Mouse (Mus musculus) MEL (cell line): ENCODE results near the gene Macf1. TPM values are rescaled to one million over a fixed set of nuclear protein-coding genes. Genes with fewer than 3 reads are reported as not detected.

Source experiments
- DNase-seq: peaks from one replicate; pipeline ENCODE4 v3.0.0; 2011; ENCODE audit warnings: low read depth, low spot score
- H3K27ac ChIP-seq: 2 replicates; pipeline ENCODE4 v1.5.1; 2012; ENCODE audit warnings: low read depth, mild to moderate bottlenecking, control low read depth, low read length, moderate library complexity; ENCODE audit not compliant: control insufficient read depth
- H3K27me3 ChIP-seq, 2 experiments: fragments of 150-350 bp in 1 of 2; sonication (generic) in 1 of 2; 2 replicates each; pipeline ENCODE4 v1.6.1; 2012; ENCODE audit warnings: low read length in 2 of 2, mild to moderate bottlenecking in 2 of 2, improper control_type of control experiment in 1 of 2, moderate library complexity in 1 of 2; ENCODE audit not compliant: insufficient read depth in 2 of 2, control insufficient read depth in 1 of 2
- H3K36me3 ChIP-seq, 2 experiments: 2 replicates each; pipeline ENCODE4 v1.6.1; 2012 to 2014; ENCODE audit warnings: low read length in 2 of 2, improper control_type of control experiment in 1 of 2, inconsistent platforms in 1 of 2, mild to moderate bottlenecking in 1 of 2; ENCODE audit not compliant: insufficient read depth in 2 of 2, control insufficient read depth in 1 of 2
- H3K4me1 ChIP-seq, 2 experiments: fragments of 150-350 bp in 1 of 2; sonication (generic) in 1 of 2; 2 replicates each; pipeline ENCODE4 v1.6.1; 2012; ENCODE audit warnings: low read length in 2 of 2, improper control_type of control experiment in 1 of 2, mild to moderate bottlenecking in 1 of 2; ENCODE audit not compliant: insufficient read depth in 2 of 2, control insufficient read depth in 1 of 2
- H3K4me3 ChIP-seq, 2 experiments: fragments of 150-350 bp in 1 of 2; sonication (generic) in 1 of 2; 2 replicates each; pipeline ENCODE4 v1.5.1; 2012; ENCODE audit warnings: low read depth in 2 of 2, low read length in 2 of 2, mild to moderate bottlenecking in 2 of 2, moderate library complexity in 2 of 2, control low read depth in 1 of 2, improper control_type of control experiment in 1 of 2; ENCODE audit not compliant: control insufficient read depth in 1 of 2, insufficient read depth in 1 of 2
- H3K79me2 ChIP-seq: 2 replicates; pipeline ENCODE4 v1.6.1; 2012; ENCODE audit warnings: mild to moderate bottlenecking, low read length, moderate library complexity; ENCODE audit not compliant: control insufficient read depth, poor library complexity, insufficient read depth
- H3K9ac ChIP-seq: 2 replicates; pipeline ENCODE4 v1.6.1; 2012; ENCODE audit warnings: low read depth, mild to moderate bottlenecking, control low read depth, low read length, moderate library complexity; ENCODE audit not compliant: control insufficient read depth, poor library complexity, severe bottlenecking
- H3K9me3 ChIP-seq: fragments of 150-350 bp; sonication (generic); replicated peaks from 2 replicates; pipeline ENCODE4 v1.6.1; 2012; ENCODE audit warnings: mild to moderate bottlenecking, low read length, improper control_type of control experiment, moderate library complexity; ENCODE audit not compliant: insufficient read depth
- CHD2 ChIP-seq: IDR thresholded peaks from 2 replicates; pipeline ENCODE4 v1.6.1; 2011; ENCODE audit warnings: low read length, improper control_type of control experiment
- E2F4 ChIP-seq: IDR thresholded peaks from 2 replicates; pipeline ENCODE4 v1.6.1; 2011; ENCODE audit warnings: low read depth, low read length, improper control_type of control experiment, borderline replicate concordance
- EP300 ChIP-seq, 2 experiments: IDR thresholded peaks; 2 replicates each; pipeline ENCODE4 v1.6.1; 2011; ENCODE audit warnings: improper control_type of control experiment in 2 of 2, low read length in 2 of 2, low read depth in 1 of 2, mild to moderate bottlenecking in 1 of 2
- ETS1 ChIP-seq: IDR thresholded peaks from 2 replicates; pipeline ENCODE4 v1.6.1; 2012; ENCODE audit warnings: low read depth, mild to moderate bottlenecking, inconsistent platforms, low read length, improper control_type of control experiment, moderate library complexity
- GABPA ChIP-seq: IDR thresholded peaks from 2 replicates; pipeline ENCODE4 v1.6.1; 2012; ENCODE audit warnings: low read depth, mild to moderate bottlenecking, inconsistent platforms, low read length, improper control_type of control experiment, moderate library complexity
- GATA1 ChIP-seq: IDR thresholded peaks from 2 replicates; pipeline ENCODE4 v1.6.1; 2011; ENCODE audit warnings: low read depth, low read length, improper control_type of control experiment
- HCFC1 ChIP-seq: IDR thresholded peaks from 2 replicates; pipeline ENCODE4 v1.6.1; 2012; ENCODE audit warnings: low read depth, mild to moderate bottlenecking, inconsistent platforms, low read length, improper control_type of control experiment, moderate library complexity
- KAT2A ChIP-seq: conservative IDR thresholded peaks from 2 replicates; pipeline ENCODE4 v1.6.1; 2012; ENCODE audit warnings: low read depth, low read length, improper control_type of control experiment, inconsistent platforms
- MAFK ChIP-seq: IDR thresholded peaks from 2 replicates; pipeline ENCODE4 v1.6.1; 2011; ENCODE audit warnings: low read depth, mild to moderate bottlenecking, low read length, improper control_type of control experiment, borderline replicate concordance
- MXI1 ChIP-seq: IDR thresholded peaks from 2 replicates; pipeline ENCODE4 v1.6.1; 2011; ENCODE audit warnings: mild to moderate bottlenecking, low read depth, low read length, improper control_type of control experiment
- MYB ChIP-seq: IDR thresholded peaks from 2 replicates; pipeline ENCODE4 v1.6.1; 2011; ENCODE audit warnings: mild to moderate bottlenecking, low read depth, low read length, improper control_type of control experiment
- NRF1 ChIP-seq: IDR thresholded peaks from 2 replicates; pipeline ENCODE4 v1.6.1; 2014; ENCODE audit warnings: low read depth, mild to moderate bottlenecking, inconsistent platforms, low read length, improper control_type of control experiment, moderate library complexity; ENCODE audit not compliant: poor library complexity, insufficient read depth, severe bottlenecking
- POLR2AphosphoS2 ChIP-seq: IDR thresholded peaks from 2 replicates; pipeline ENCODE4 v1.6.1; 2011; ENCODE audit warnings: low read length, improper control_type of control experiment
- RAD21 ChIP-seq: IDR thresholded peaks from 2 replicates; pipeline ENCODE4 v1.6.1; 2011; ENCODE audit warnings: mild to moderate bottlenecking, low read depth, low read length, improper control_type of control experiment
- RCOR1 ChIP-seq: IDR thresholded peaks from 2 replicates; pipeline ENCODE4 v1.6.1; 2012; ENCODE audit warnings: low read depth, mild to moderate bottlenecking, inconsistent platforms, low read length, improper control_type of control experiment
- SIN3A ChIP-seq: IDR thresholded peaks from 2 replicates; pipeline ENCODE4 v1.6.1; 2012; ENCODE audit warnings: low read length, improper control_type of control experiment, inconsistent platforms
- SMC3 ChIP-seq: IDR thresholded peaks from 2 replicates; pipeline ENCODE4 v1.6.1; 2011; ENCODE audit warnings: low read depth, low read length, improper control_type of control experiment
- TAL1 ChIP-seq: IDR thresholded peaks from 2 replicates; pipeline ENCODE4 v1.6.1; 2012; ENCODE audit warnings: mild to moderate bottlenecking, inconsistent platforms, low read length, moderate library complexity, mixed read lengths
- TBP ChIP-seq: IDR thresholded peaks from 2 replicates; pipeline ENCODE4 v1.8.0; 2011; ENCODE audit warnings: low read depth, low read length, improper control_type of control experiment
- TCF12 ChIP-seq: IDR thresholded peaks from 2 replicates; pipeline ENCODE4 v1.6.1; 2014; ENCODE audit warnings: low read depth, mild to moderate bottlenecking, inconsistent platforms, low read length, improper control_type of control experiment, moderate library complexity
- USF1 ChIP-seq: IDR thresholded peaks from 2 replicates; pipeline ENCODE4 v1.6.1; 2014; ENCODE audit warnings: low read depth, mild to moderate bottlenecking, inconsistent platforms, low read length, improper control_type of control experiment, moderate library complexity
- ZKSCAN1 ChIP-seq: IDR thresholded peaks from 2 replicates; pipeline ENCODE4 v1.6.1; 2012; ENCODE audit warnings: low read depth, mild to moderate bottlenecking, inconsistent platforms, low read length, improper control_type of control experiment, moderate library complexity
- ZMIZ1 ChIP-seq: IDR thresholded peaks from 2 replicates; pipeline ENCODE4 v1.6.1; 2012; ENCODE audit warnings: low read depth, mild to moderate bottlenecking, inconsistent platforms, low read length, improper control_type of control experiment, moderate library complexity
- ZNF384 ChIP-seq: IDR thresholded peaks from 2 replicates; pipeline ENCODE4 v1.6.1; 2012; ENCODE audit warnings: low read depth, mild to moderate bottlenecking, inconsistent platforms, low read length, improper control_type of control experiment
- polyA plus RNA-seq, 2 experiments: library from polyadenylated mRNA; stranded (reverse) in 1 of 2; unstranded in 1 of 2; fragments of >175 nt in 1 of 2; fragments of >200 nt in 1 of 2; gene quantifications; 2 replicates each; pipeline versions ENCODE4 v1.2.1 to v1.2.4; 2012; ENCODE audit warnings: low replicate concordance in 2 of 2, low read depth in 1 of 2; ENCODE audit not compliant: insufficient read length in 2 of 2, insufficient read depth in 1 of 2, missing spikeins in 1 of 2
- total RNA-seq: library from RNA; depleted of rRNA; stranded (reverse); fragments of 300-350 nt; gene quantifications from 2 replicates; pipeline ENCODE4 v1.2.3, GENCODE M21; 2012

The Macf1 gene
- total and polyA plus RNA-seq, 3 experiments = 18.5 to 71.4 (median 60.8) TPM

GRCm38 (mm10) chr4:123415566-123415965 lies 268.6 kb downstream of the Macf1 start (continued):
- no peak for TF ChIP-seq HCFC1
- no peak for TF ChIP-seq NRF1
- no peak for TF ChIP-seq TAL1
- peak; percentile 54 for TF ChIP-seq SIN3A
- TF ChIP-seq CHD2 = no peak
- no peak for TF ChIP-seq MYB
- TF ChIP-seq RCOR1 = peak; percentile 67
- no peak for TF ChIP-seq KAT2A
- TF ChIP-seq EP300 (IDR thresholded peaks at IDR 0.05; ENCODE audit: low read depth in 1 of 2, low read length in 2 of 2) = peak; percentile 19 to 50; a peak in 1 of 4 replicates
- no peak for TF ChIP-seq TBP
- no peak for TF ChIP-seq MAFK
- no peak for TF ChIP-seq ZKSCAN1

GRCm38 (mm10) chr4:123413876-123414275 lies 270.3 kb downstream of the Macf1 start:
- DNase-seq = no peak
- H3K4me1 ChIP-seq = peaks cover 31 to 32% of the 10 kb centered on the region in 2 experiments

GRCm38 (mm10) chr4:123412981-123413380 lies 271.2 kb downstream of the Macf1 start:
- H3K9ac ChIP-seq = no peak overlapping the region
- no peak overlapping the region; the same call in 1 of the 2 replicates for H3K27ac ChIP-seq
- H3K27me3 ChIP-seq = no peaks in the 10 kb centered on the region
- TF ChIP-seq MXI1 = no peak
- no peak for TF ChIP-seq TCF12
- TF ChIP-seq SMC3 = no peak
- TF ChIP-seq CHD2 = no peak
- no peak for TF ChIP-seq HCFC1
- TF ChIP-seq MAFK = no peak
- no peak for TF ChIP-seq ZNF384
- TF ChIP-seq GABPA = no peak
- no peak for TF ChIP-seq TAL1
- TF ChIP-seq POLR2AphosphoS2 = no peak
- TF ChIP-seq KAT2A = no peak
- TF ChIP-seq ETS1 = no peak
- TF ChIP-seq RAD21 = no peak
- no peak for TF ChIP-seq MYB
- no peak for TF ChIP-seq USF1
- TF ChIP-seq ZMIZ1 = no peak
- no peak for TF ChIP-seq E2F4
- H3K79me2 ChIP-seq = peaks cover 19% of the 10 kb centered on the region
- no peaks in the 10 kb centered on the region for H3K9me3 ChIP-seq
- DNase-seq = no peak
- peaks cover 26 to 27% of the 10 kb centered on the region in 2 experiments for H3K4me1 ChIP-seq
- H3K4me3 ChIP-seq = no peak overlapping the region
- peaks cover 0 to 48% of the 10 kb centered on the region in 2 experiments; a peak in 2 of 4 replicates for H3K36me3 ChIP-seq

More at GRCm38 (mm10) chr4:123413876-123414275, 270.3 kb downstream of the Macf1 start:
- peaks cover 16% of the 10 kb centered on the region for H3K79me2 ChIP-seq
- H3K9ac ChIP-seq = no peak overlapping the region
- no peaks in the 10 kb centered on the region for H3K27me3 ChIP-seq
- TF ChIP-seq TAL1 (no peak), MXI1 (no peak), KAT2A (no peak), TBP (no peak), GATA1 (no peak), ETS1 (no peak), USF1 (no peak), ZNF384 (no peak)
- H3K27ac ChIP-seq = no peak overlapping the region
- no peak overlapping the region for H3K4me3 ChIP-seq
- H3K36me3 ChIP-seq = peaks cover 0 to 51% of the 10 kb centered on the region in 2 experiments; a peak in 2 of 4 replicates
- no peaks in the 10 kb centered on the region for H3K9me3 ChIP-seq
